Mouse (Mus musculus) small intestine, adult 10 weeks (tissue): Measurements from ENCODE around the gene Glt8d2. TPM values are rescaled to one million over a fixed set of nuclear protein-coding genes. Genes with fewer than 3 reads are reported as not detected.

ENCODE experiments used
- polyA plus RNA-seq: library from polyadenylated mRNA; stranded (reverse); fragments of 350-450 nt; fragmentation: Illumina TruSeq; extraction: RNeasy Lipid Tissue Mini Kit (QIAGEN cat#74804); gene quantifications from one replicate; pipeline ENCODE4 v1.2.3, GENCODE M21; 2014; ENCODE audit warnings: low replicate concordance

Glt8d2 gene
- polyA plus RNA-seq: 0.45 TPM

DNA sequence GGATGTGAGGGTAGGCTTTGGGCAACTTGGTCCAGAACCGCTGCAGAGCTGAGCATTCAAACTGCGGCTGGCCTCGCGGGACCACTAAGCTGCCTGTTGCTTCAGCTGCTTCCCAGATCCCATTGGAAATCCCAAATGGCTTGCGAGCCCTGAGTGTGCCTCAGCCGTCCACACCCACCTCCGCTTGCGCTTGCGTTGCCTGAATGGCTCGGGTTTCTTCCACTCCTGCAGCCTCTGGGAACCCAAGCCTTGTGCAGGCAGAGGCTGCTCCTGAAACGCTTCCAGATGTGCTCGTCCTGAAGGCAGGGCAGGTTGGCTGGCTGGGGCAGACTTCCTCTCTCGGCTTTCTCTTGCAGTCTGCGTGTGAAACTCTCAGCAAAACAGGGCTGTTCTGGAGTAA, at the start of gene Glt8d2:
Gene Glt8d2 (minus strand): TSS at position 157 of the 400 bp plus-strand sequence.

DNA sequence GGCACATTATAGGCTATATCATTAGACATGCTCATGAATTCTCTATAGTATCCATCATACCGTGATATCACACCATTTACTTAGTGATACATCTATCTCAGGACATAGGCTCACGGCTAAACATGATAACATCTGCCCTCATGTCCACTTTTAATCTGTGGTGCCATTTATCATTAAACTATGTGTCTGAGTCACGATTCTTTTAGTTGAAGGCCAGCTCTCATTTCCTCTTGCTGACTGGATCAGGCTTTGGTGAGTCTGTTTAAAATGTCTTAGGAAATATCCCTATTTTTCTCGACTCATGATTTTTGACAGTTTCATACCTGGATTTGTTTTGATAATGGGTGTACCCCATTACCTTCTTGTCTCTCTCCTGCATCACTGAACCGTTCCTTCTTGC, 5.5 kb upstream of the Glt8d2 start, which contains the start of gene Hcfc2:
Gene Hcfc2 (plus strand): TSS at position 205 of the 400 bp plus-strand sequence.

DNA sequence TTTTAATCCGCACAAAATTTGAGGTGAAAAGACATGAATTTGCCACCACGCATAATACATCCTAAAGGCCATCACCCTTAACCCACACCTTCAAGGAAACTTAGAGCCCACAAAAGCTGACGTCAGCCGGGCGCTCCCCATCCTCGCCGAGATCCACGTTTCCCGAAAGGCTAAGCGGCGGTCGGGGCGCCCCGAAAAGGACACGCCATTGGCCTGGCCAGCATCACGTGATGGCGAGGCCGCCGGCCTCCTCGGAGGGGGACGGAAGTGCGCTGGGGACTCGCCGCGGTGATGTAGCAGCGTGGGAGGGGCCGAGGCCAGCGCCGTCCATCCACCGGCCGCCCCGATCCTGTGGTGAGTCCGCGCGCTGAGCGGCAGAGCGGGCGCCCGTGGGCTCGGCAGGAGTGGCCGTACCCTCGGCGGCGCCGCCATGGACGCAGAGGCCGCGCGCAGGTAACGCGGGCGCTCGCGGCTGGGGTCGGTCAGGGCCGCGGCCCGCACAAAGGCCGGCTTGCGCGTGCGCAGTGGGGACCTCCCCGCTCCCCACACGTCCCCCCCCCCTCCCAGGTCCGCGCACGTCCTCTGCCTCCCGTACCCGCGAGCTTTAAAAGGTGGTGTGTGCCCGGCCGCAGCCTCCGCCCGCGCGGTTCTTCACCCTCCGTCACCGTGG, 60.7 kb downstream of the Glt8d2 start, which contains the start of gene Tdg:
Gene Tdg (plus strand): TSS at position 243 of the 670 bp plus-strand sequence.

DNA sequence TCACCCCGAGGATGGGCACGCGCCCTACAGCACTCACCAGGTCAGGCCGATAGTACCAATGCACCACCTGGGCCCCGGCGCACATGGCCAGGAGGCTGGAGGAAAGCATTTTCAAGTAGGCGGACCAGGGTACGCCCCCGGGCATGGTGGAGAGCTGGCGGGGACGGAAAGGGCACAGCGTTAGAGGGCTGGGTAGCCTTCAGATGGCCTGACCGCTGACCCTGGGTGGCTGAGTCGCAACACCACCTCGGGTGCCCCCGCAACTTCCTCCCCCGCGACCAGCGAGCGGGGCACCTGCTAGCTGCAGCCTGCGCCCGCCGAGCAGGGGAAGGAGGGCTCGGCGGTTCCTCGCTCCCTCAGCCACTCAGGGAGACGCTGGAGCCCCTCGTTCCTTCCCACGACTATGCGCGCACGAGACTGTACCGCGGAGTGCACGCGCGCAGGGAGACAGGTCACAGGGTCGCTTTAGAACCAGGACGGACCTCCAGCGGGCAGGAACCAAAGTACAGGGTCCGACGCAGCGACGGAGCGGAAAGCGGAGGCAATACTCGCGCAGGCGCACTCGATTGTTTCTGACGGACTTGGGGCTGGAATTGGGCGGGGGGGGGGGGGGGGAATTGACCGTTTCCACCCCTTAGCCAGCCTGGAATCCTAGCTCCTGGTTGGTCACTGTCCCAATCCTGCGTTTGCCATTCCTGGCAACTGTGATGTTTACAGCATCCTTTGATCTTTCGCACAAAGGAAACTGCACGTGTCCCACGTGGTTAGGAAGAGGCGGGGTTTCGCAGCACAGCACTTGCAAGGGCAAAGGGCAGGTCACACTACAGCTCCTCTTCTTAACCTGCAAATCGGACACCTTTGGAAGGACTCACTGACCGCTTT, 67.5 kb downstream of the Glt8d2 start, which contains the start of gene 1190007I07Rik:
Gene 1190007I07Rik (minus strand): TSS at position 558 of the 882 bp plus-strand sequence.

Other genes with a start within 250 kb of the Glt8d2 start
- gene Gm1553, start 198.0 kb downstream of the Glt8d2 start, polyA plus RNA-seq: not detected
- gene 1190007I07Rik, start 67.4 kb downstream of the Glt8d2 start, polyA plus RNA-seq: 19.6 TPM
- 47.4 TPM for gene Tdg, start 60.8 kb downstream of the Glt8d2 start, polyA plus RNA-seq
- 63.8 TPM for gene Hcfc2, start 5.5 kb upstream of the Glt8d2 start, polyA plus RNA-seq
- gene Nfyb, start 73.5 kb upstream of the Glt8d2 start, polyA plus RNA-seq: 38.1 TPM
- gene Txnrd1, start 143.3 kb upstream of the Glt8d2 start, polyA plus RNA-seq: 211 TPM
- 1.0 TPM for gene Eid3, start 176.0 kb upstream of the Glt8d2 start, polyA plus RNA-seq